Mouse (Mus musculus) embryonic facial prominence, embryonic 13.5 days (tissue): ENCODE data around the gene A730071L15Rik. TPM values are rescaled to one million over a fixed set of nuclear protein-coding genes. Genes with fewer than 3 reads are reported as not detected.

Experiments used
- ATAC-seq: fragments of 200-750 bp; cut with Nextera tagmentation; 2 replicates; pipeline ENCODE4 v1.8.0; 2017; ENCODE audit warnings: low read depth; ENCODE audit not compliant: insufficient number of reproducible peaks, insufficient read depth, low FRiP score, low TSS enrichment
- H3K27ac ChIP-seq: fragments of 300-500 bp; sonication (generic); 2 replicates; pipeline ENCODE4 v1.5.1; 2015; ENCODE audit warnings: moderate library complexity, mild to moderate bottlenecking, inconsistent platforms
- H3K27me3 ChIP-seq: fragments of 300-500 bp; sonication (generic); 2 replicates; pipeline ENCODE4 v1.6.1; 2015; ENCODE audit warnings: mild to moderate bottlenecking, inconsistent platforms
- H3K36me3 ChIP-seq: fragments of 300-500 bp; sonication (generic); 2 replicates; pipeline ENCODE4 v1.6.1; 2015; ENCODE audit warnings: mild to moderate bottlenecking, inconsistent platforms
- H3K4me1 ChIP-seq: fragments of 300-500 bp; sonication (generic); 2 replicates; pipeline ENCODE4 v1.6.1; 2015; ENCODE audit warnings: inconsistent platforms
- H3K4me2 ChIP-seq: fragments of 300-500 bp; sonication (generic); 2 replicates; pipeline ENCODE4 v1.6.1; 2015; ENCODE audit warnings: moderate library complexity, mild to moderate bottlenecking, inconsistent platforms
- H3K4me3 ChIP-seq: fragments of 300-500 bp; sonication (generic); 2 replicates; pipeline ENCODE4 v1.5.1; 2015; ENCODE audit warnings: mild to moderate bottlenecking, inconsistent platforms
- H3K9ac ChIP-seq: fragments of 300-500 bp; sonication (generic); 2 replicates; pipeline ENCODE4 v1.6.1; 2015; ENCODE audit warnings: mild to moderate bottlenecking, inconsistent platforms
- H3K9me3 ChIP-seq: fragments of 300-500 bp; sonication (generic); 2 replicates; pipeline ENCODE4 v1.6.1; 2016; ENCODE audit warnings: inconsistent platforms
- WGBS: fragments of 180-500 bp; shearing (Covaris S2); methylation state at CpG from one replicate; pipeline ENCODE4 v1.1.7; 2015; ENCODE audit warnings: mixed read lengths; 5-methylcytosine and 5-hydroxymethylcytosine counted together
- polyA plus RNA-seq: library from polyadenylated mRNA; unstranded; fragments of >200 nt; fragmentation: Nextera tagmentation; extraction: Ambion mirVana; gene quantifications from 2 replicates; pipeline ENCODE4 v1.2.1, GENCODE M21; 2015

Gene A730071L15Rik
- polyA plus RNA-seq, 1 experiment from 2014 or later: 0.38 TPM

- H3K36me3 ChIP-seq: no peaks in the 10 kb centered on the region
- 75% methylated on average over 6 of the region's 6 CpGs for WGBS
- no peak overlapping the region for H3K4me3 ChIP-seq
- H3K4me1 ChIP-seq: no peaks in the 10 kb centered on the region
- H3K9me3 ChIP-seq: no peaks in the 10 kb centered on the region
- no peak overlapping the region for H3K4me2 ChIP-seq
- no peak overlapping the region for H3K27ac ChIP-seq
- H3K27me3 ChIP-seq: no peaks in the 10 kb centered on the region
- H3K9ac ChIP-seq: no peak overlapping the region
- no peak for ATAC-seq
These were observed 20.1 kb downstream of the A730071L15Rik start for GRCm38 (mm10) chr11:6219967-6220366.

GRCm38 (mm10) chr11:6222187-6222586, 22.4 kb downstream of the A730071L15Rik start:
- no peak for ATAC-seq
- no peaks in the 10 kb centered on the region for H3K36me3 ChIP-seq

GRCm38 (mm10) chr11:6224541-6225229, 24.9 kb downstream of the A730071L15Rik start:
- ATAC-seq: no peak
- no peak overlapping the region for H3K4me3 ChIP-seq
- H3K4me1 ChIP-seq: no peaks in the 10 kb centered on the region
- H3K27ac ChIP-seq: no peak overlapping the region
- H3K27me3 ChIP-seq: no peaks in the 10 kb centered on the region
- H3K9me3 ChIP-seq: no peaks in the 10 kb centered on the region
- 68% methylated on average over 14 of the region's 14 CpGs for WGBS
- H3K4me2 ChIP-seq: no peak overlapping the region
- no peaks in the 10 kb centered on the region for H3K36me3 ChIP-seq
- no peak overlapping the region for H3K9ac ChIP-seq

More at GRCm38 (mm10) chr11:6222187-6222586, 22.4 kb downstream of the A730071L15Rik start:
- H3K4me1 ChIP-seq: no peaks in the 10 kb centered on the region
- H3K4me2 ChIP-seq: no peak overlapping the region
- no peaks in the 10 kb centered on the region for H3K9me3 ChIP-seq
- H3K27me3 ChIP-seq: no peaks in the 10 kb centered on the region
- no peak overlapping the region for H3K4me3 ChIP-seq
- 93% methylated on average over 10 of the region's 10 CpGs for WGBS
- H3K27ac ChIP-seq: no peak overlapping the region
- no peak overlapping the region for H3K9ac ChIP-seq

GRCm38 (mm10) chr11:6230012-6230411, 30.2 kb downstream of the A730071L15Rik start, which contains the start of gene Npc1l1:
TSS of gene Npc1l1 (minus strand) at chr11:6230143.
- Histone ChIP-seq H3K4me3 (no peak within 1 kb of the TSS), H3K27me3 (no peaks in the 10 kb centered on the region), H3K4me2 (no peak within 1 kb of the TSS), H3K4me1 (no peaks in the 10 kb centered on the region), H3K9me3 (peaks cover 7% of the 10 kb centered on the region; the same call in 1 of the 2 replicates), H3K9ac (no peak within 1 kb of the TSS), H3K27ac (no peak within 1 kb of the TSS), H3K36me3 (no peaks in the 10 kb centered on the region)
- ATAC-seq: no peak
- WGBS: 86% methylated on average over 7 of the region's 7 CpGs

- no peaks in the 10 kb centered on the region for H3K4me1 ChIP-seq
- no peak overlapping the region for H3K9ac ChIP-seq
- no peak overlapping the region for H3K27ac ChIP-seq
- no peak for ATAC-seq
- no peak overlapping the region for H3K4me2 ChIP-seq
- WGBS: 83% methylated on average over 4 of the region's 4 CpGs
- H3K27me3 ChIP-seq: no peaks in the 10 kb centered on the region
- peaks cover 24% of the 10 kb centered on the region for H3K9me3 ChIP-seq
- H3K36me3 ChIP-seq: no peaks in the 10 kb centered on the region
- no peak overlapping the region for H3K4me3 ChIP-seq
These were observed 33.2 kb downstream of the A730071L15Rik start for GRCm38 (mm10) chr11:6233025-6233424.

- no peaks in the 10 kb centered on the region for H3K27me3 ChIP-seq
- no peaks in the 10 kb centered on the region for H3K4me1 ChIP-seq
- no peak overlapping the region for H3K27ac ChIP-seq
- H3K4me3 ChIP-seq: no peak overlapping the region
- 56% methylated on average over 19 of the region's 19 CpGs for WGBS
- no peak overlapping the region for H3K9ac ChIP-seq
- no peaks in the 10 kb centered on the region for H3K36me3 ChIP-seq
- H3K4me2 ChIP-seq: no peak overlapping the region
- ATAC-seq: no peak
- H3K9me3 ChIP-seq: no peaks in the 10 kb centered on the region
These were observed 44.9 kb downstream of the A730071L15Rik start for GRCm38 (mm10) chr11:6244707-6245106.

Other genes with a start within 250 kb of the A730071L15Rik start
- 2.1 and 2.4 TPM in 2 replicates for gene Gck, start 249.9 kb upstream of the A730071L15Rik start, polyA plus RNA-seq
- 58.7 and 66.0 TPM in 2 replicates for gene Ykt6, start 244.3 kb upstream of the A730071L15Rik start, polyA plus RNA-seq
- gene Camk2b, start 133.7 kb upstream of the A730071L15Rik start, polyA plus RNA-seq: 1.9 and 2.5 TPM in 2 replicates
- 42.6 and 44.4 TPM in 2 replicates for gene Nudcd3, start 386 bp downstream of the A730071L15Rik start, polyA plus RNA-seq
- gene Npc1l1, start 30.1 kb downstream of the A730071L15Rik start, polyA plus RNA-seq: 0.04 and 0.48 TPM in 2 replicates
- gene Ddx56, start 67.7 kb downstream of the A730071L15Rik start, polyA plus RNA-seq: 88.1 and 97.2 TPM in 2 replicates
- gene Tmed4, start 74.8 kb downstream of the A730071L15Rik start, polyA plus RNA-seq: 97.1 and 112 TPM in 2 replicates
- gene Ogdh, start 91.6 kb downstream of the A730071L15Rik start, polyA plus RNA-seq: 85.2 and 89.2 TPM in 2 replicates
- 11.2 and 12.4 TPM in 2 replicates for gene Zmiz2, start 189.0 kb downstream of the A730071L15Rik start, polyA plus RNA-seq
- gene Ppia, start 215.4 kb downstream of the A730071L15Rik start, polyA plus RNA-seq: 5,258 and 5,388 TPM in 2 replicates
- gene H2afv, start 244.4 kb downstream of the A730071L15Rik start, polyA plus RNA-seq: 656 and 746 TPM in 2 replicates